Mouse (Mus musculus) intestine, embryonic 14.5 days (tissue): ENCODE results near the gene Dner. TPM values are rescaled to one million over a fixed set of nuclear protein-coding genes. Genes with fewer than 3 reads are reported as not detected.

ENCODE experiments used
- ATAC-seq: fragments of 200-750 bp; cut with Nextera tagmentation; replicated peaks from 2 replicates; pipeline ENCODE4 v1.8.0; 2017; ENCODE audit warnings: low read depth, moderate number of reproducible peaks, moderate TSS enrichment, moderate library complexity; ENCODE audit not compliant: low FRiP score, low TSS enrichment
- DNase-seq: peaks from one replicate; pipeline ENCODE4 v3.0.0-alpha.2; 2018; ENCODE audit warnings: low spot score
- H3K27ac ChIP-seq: fragments of 300-500 bp; sonication (generic); 2 replicates; pipeline ENCODE4 v1.5.1; 2014; ENCODE audit warnings: low read depth, mild to moderate bottlenecking, control low read depth
- H3K27me3 ChIP-seq: fragments of 300-500 bp; sonication (generic); replicated peaks from 2 replicates; pipeline ENCODE4 v1.6.1; 2014; ENCODE audit warnings: low read length, control low read depth; ENCODE audit not compliant: control insufficient read depth, insufficient read depth
- H3K36me3 ChIP-seq: fragments of 300-500 bp; sonication (generic); 2 replicates; pipeline ENCODE4 v1.6.1; 2014; ENCODE audit warnings: low read length, control low read depth; ENCODE audit not compliant: control insufficient read depth, insufficient read depth
- H3K4me1 ChIP-seq: fragments of 300-500 bp; sonication (generic); replicated peaks from 2 replicates; pipeline ENCODE4 v1.6.1; 2014; ENCODE audit warnings: low read length, control low read depth, mixed read lengths; ENCODE audit not compliant: control insufficient read depth, insufficient read depth
- H3K4me2 ChIP-seq: fragments of 300-500 bp; sonication (generic); 2 replicates; pipeline ENCODE4 v1.6.1; 2014; ENCODE audit warnings: low read length
- H3K4me3 ChIP-seq: fragments of 300-500 bp; sonication (generic); 2 replicates; pipeline ENCODE4 v1.5.1; 2014; ENCODE audit warnings: low read depth, low read length, control low read depth, mixed read lengths
- H3K9ac ChIP-seq: fragments of 300-500 bp; sonication (generic); 2 replicates; pipeline ENCODE4 v1.6.1; 2014; ENCODE audit warnings: mild to moderate bottlenecking, low read length
- H3K9me3 ChIP-seq: fragments of 300-500 bp; sonication (generic); 2 replicates; pipeline ENCODE4 v1.6.1; 2016; ENCODE audit warnings: low read length, control low read depth; ENCODE audit not compliant: control insufficient read depth
- WGBS: fragments of 180-500 bp; shearing (Covaris S2); extraction: QIAGEN DNeasy Blood & Tissue Kit; methylation state at CpG from one replicate; pipeline ENCODE4 v1.1.7; 2014; 5-methylcytosine and 5-hydroxymethylcytosine counted together
- polyA plus RNA-seq: library from polyadenylated mRNA; unstranded; fragments of >200 nt; fragmentation: Nextera tagmentation; extraction: Ambion mirVana; gene quantifications from 2 replicates; pipeline ENCODE4 v1.2.1, GENCODE M21; 2014

Gene Dner
- polyA plus RNA-seq, 1 experiment from 2014 or later = 4.6 TPM

GRCm38 (mm10) chr1:84380895-84381294, 315.1 kb downstream of the Dner start:
- no peak for ATAC-seq
- 90% methylated on average over 3 of the region's 3 CpGs for WGBS
- no peak overlapping the region for H3K9ac ChIP-seq
- H3K4me1 ChIP-seq = no peaks in the 10 kb centered on the region
- no peak overlapping the region for H3K4me2 ChIP-seq
- no peak for DNase-seq
- no peak overlapping the region for H3K4me3 ChIP-seq
- no peaks in the 10 kb centered on the region for H3K27me3 ChIP-seq
- no peak overlapping the region for H3K27ac ChIP-seq
- no peaks in the 10 kb centered on the region for H3K9me3 ChIP-seq
- H3K36me3 ChIP-seq = no peaks in the 10 kb centered on the region

DNA sequence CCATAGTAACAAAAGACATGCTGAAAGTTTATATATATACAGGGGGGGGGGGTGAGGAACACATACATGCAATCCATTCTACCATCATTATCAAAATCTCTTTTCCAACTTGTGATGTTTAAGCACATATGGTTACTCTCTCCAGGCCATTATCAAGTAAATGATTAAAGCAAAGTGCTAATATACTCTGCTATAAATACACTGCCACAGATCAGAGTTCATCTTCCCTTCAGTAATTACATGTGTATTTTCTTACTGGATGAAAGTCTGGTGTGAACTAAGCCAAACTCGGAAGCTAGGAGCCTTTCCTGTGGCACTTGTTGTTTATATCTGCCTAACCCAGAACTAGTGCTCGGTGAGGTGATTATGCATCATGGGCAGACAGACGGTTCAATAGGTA, 328.3 kb downstream of the Dner start:
- no peak overlapping the region for H3K4me3 ChIP-seq
- no peak overlapping the region for H3K4me2 ChIP-seq
- H3K36me3 ChIP-seq = no peaks in the 10 kb centered on the region
- no peak overlapping the region for H3K9ac ChIP-seq
- no peaks in the 10 kb centered on the region for H3K9me3 ChIP-seq
- no peaks in the 10 kb centered on the region for H3K27me3 ChIP-seq
- no peak overlapping the region for H3K27ac ChIP-seq
- no peaks in the 10 kb centered on the region for H3K4me1 ChIP-seq
- ATAC-seq (no peak), DNase-seq (no peak)
- 56% methylated on average over 3 of the region's 3 CpGs for WGBS

DNA sequence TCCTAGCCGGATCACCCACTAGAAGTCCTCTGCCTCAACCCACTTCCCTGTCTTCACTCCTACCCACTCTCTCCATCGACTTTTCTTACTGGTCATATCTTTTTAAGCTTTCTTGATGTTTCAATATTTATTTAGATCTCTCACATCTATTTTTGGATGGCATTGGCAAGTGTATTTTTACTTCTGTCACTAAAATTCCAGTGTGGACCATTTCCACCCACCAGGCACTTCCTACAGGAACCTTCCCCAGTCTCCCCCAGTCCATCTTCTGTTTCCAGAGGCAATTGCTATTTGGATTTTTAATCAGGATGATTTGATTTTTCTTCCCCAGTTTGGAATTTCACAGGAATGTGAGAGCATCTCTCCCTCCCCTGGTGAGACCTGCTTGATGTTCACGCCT, 329.5 kb downstream of the Dner start:
- Histone ChIP-seq H3K9ac (no peak overlapping the region), H3K9me3 (no peaks in the 10 kb centered on the region), H3K4me1 (no peaks in the 10 kb centered on the region), H3K27ac (no peak overlapping the region), H3K4me2 (no peak overlapping the region), H3K36me3 (no peaks in the 10 kb centered on the region), H3K27me3 (no peaks in the 10 kb centered on the region), H3K4me3 (no peak overlapping the region)
- 70% methylated on average over 3 of the region's 3 CpGs for WGBS
- DNase-seq (no peak), ATAC-seq (no peak)

DNA sequence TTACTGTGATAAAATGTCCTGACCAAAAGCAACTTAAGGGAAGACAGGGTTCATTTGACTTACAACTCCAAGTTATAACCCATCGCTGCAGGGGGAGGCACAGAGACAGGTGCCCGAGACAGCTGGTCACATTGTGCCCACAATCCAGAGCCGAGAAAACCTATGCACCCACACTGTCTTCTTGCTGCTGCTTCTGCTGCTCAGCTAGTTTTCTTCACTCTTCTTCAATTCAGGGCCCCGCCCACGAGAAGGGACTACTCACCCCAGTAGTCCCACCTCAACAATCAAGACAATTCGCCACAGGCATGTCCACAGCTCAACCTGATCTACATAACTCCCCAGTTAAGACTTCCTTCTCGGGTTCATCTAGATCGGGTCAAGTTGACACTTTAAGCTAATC, 332.1 kb downstream of the Dner start, which contains the start of gene Pid1:
TSS of gene Pid1 (minus strand) at position 214 of the 400 bp plus-strand sequence.
- DNase-seq = no peak
- Histone ChIP-seq H3K4me1 (no peaks in the 10 kb centered on the region), H3K4me2 (no peak within 1 kb of the TSS), H3K9me3 (no peaks in the 10 kb centered on the region), H3K9ac (no peak within 1 kb of the TSS), H3K4me3 (no peak within 1 kb of the TSS), H3K27me3 (no peaks in the 10 kb centered on the region), H3K27ac (no peak within 1 kb of the TSS), H3K36me3 (no peaks in the 10 kb centered on the region)
- ATAC-seq = no peak
- 90% methylated on average over 8 of the region's 8 CpGs for WGBS

DNA sequence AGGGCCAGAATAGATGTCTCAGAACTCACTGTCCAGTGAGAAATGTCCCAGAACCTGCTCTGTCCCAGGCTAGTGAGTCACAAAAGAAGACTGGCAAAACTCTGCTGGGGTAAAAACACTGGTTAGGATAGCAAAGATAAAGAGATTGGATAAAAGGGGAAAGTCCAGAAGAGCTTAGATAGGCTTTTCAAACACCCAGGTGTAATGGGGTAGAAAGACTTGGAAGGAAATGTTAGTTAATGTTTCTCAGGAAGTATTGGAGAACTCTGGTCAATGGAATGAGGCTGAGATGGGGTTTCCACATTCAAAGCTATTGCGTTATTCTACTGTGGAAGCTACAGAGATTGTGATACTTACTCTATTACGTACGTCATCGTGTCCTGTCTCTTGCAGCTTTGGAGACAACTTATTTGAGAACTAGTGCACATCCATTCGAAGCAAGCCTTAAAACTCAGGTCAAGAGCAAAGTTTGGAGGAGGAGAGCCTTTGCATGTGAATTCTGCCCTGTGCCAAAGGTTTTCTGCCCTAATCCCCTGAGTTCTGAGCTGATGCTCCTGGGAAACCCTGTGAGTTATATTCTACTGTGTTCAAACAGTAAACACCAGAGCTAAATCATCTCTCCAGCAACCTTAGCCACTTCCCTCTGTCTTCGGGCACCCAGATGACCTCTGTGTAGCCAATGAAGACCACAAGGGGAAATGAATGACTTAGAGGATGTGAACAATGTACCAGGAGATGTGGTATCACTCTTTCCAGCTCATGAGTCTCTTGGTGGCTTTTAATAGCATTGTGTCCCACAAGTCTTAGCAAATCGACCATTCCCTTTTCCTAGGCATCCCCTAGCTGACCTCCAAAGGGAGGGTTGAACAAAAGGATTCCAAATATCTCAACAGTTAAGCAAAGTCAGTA, 333.1 kb downstream of the Dner start:
- no peaks in the 10 kb centered on the region for H3K27me3 ChIP-seq
- 83% methylated on average over 7 of the region's 7 CpGs for WGBS
- H3K27ac ChIP-seq = no peak overlapping the region
- H3K9me3 ChIP-seq = no peaks in the 10 kb centered on the region
- H3K36me3 ChIP-seq = no peaks in the 10 kb centered on the region
- no peak for DNase-seq
- ATAC-seq = no peak
- H3K4me3 ChIP-seq = no peak overlapping the region
- H3K4me1 ChIP-seq = no peaks in the 10 kb centered on the region
- H3K9ac ChIP-seq = no peak overlapping the region
- no peak overlapping the region for H3K4me2 ChIP-seq

- Histone ChIP-seq H3K27me3 (no peaks in the 10 kb centered on the region), H3K36me3 (no peaks in the 10 kb centered on the region), H3K4me1 (no peaks in the 10 kb centered on the region), H3K27ac (no peak overlapping the region), H3K9me3 (no peaks in the 10 kb centered on the region), H3K4me2 (no peak overlapping the region), H3K9ac (no peak overlapping the region), H3K4me3 (no peak overlapping the region)
- DNase-seq (no peak), ATAC-seq (no peak)
- WGBS = 53% methylated on average over 1 of the region's 1 CpGs
Observed at GRCm38 (mm10) chr1:84362209-84362608, 333.8 kb downstream of the Dner start.

DNA sequence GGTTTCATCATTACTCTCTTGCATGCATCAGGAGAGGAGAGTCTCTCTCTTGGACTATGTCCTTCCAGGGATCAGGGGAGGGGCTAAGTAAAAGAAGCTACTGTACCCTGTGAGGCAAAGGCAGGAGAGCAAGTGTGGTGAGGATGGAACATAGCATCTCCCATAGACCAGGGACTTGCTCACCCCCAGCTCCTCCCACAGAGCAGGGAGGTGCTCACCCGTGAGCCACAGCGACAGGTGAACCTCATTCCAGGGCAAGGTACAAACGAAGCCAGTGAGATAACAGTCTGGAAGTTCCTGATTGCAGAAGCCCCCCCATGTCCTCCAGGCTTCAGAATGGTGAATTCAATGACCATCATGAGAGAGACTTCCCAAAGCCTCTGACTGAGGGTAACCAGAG, 334.6 kb downstream of the Dner start:
- ATAC-seq = no peak; the same call in 1 of the 2 replicates

GRCm38 (mm10) chr1:84359611-84360500, 336.2 kb downstream of the Dner start:
- Histone ChIP-seq H3K27me3 (no peaks in the 10 kb centered on the region), H3K9ac (no peak overlapping the region), H3K36me3 (no peaks in the 10 kb centered on the region), H3K4me3 (no peak overlapping the region), H3K9me3 (no peaks in the 10 kb centered on the region), H3K4me1 (no peaks in the 10 kb centered on the region), H3K27ac (no peak overlapping the region), H3K4me2 (no peak overlapping the region)
- no peak for DNase-seq
- ATAC-seq = no peak
- WGBS = 88% methylated on average over 6 of the region's 6 CpGs

More for the DNA sequence above, 334.6 kb downstream of the Dner start:
- Histone ChIP-seq H3K4me2 (no peak overlapping the region), H3K9me3 (no peaks in the 10 kb centered on the region), H3K27me3 (no peaks in the 10 kb centered on the region), H3K9ac (no peak overlapping the region), H3K27ac (no peak overlapping the region), H3K4me3 (no peak overlapping the region), H3K4me1 (no peaks in the 10 kb centered on the region), H3K36me3 (no peaks in the 10 kb centered on the region)
- DNase-seq = no peak
- 65% methylated on average over 3 of the region's 3 CpGs for WGBS
